Mouse (Mus musculus) cortical plate, adult 2 months (tissue): ENCODE data around the gene Lck. TPM values are rescaled to one million over a fixed set of nuclear protein-coding genes. Genes with fewer than 3 reads are reported as not detected.

Experiments used
- H3K27ac ChIP-seq: fragments of 200-500 bp; 2 replicates; pipeline ENCODE4 v1.5.1; 2012; ENCODE audit warnings: low read length, control low read depth, inconsistent platforms; ENCODE audit not compliant: insufficient read depth
- H3K4me1 ChIP-seq: fragments of 200-500 bp; 2 replicates; pipeline ENCODE4 v1.6.1; 2011; ENCODE audit warnings: low read length; ENCODE audit not compliant: control insufficient read depth, insufficient read depth
- H3K4me3 ChIP-seq: fragments of 200-500 bp; 2 replicates; pipeline ENCODE4 v1.5.1; 2011; ENCODE audit warnings: mild to moderate bottlenecking, low read length, control low read depth; ENCODE audit not compliant: insufficient read depth
- CTCF ChIP-seq: fragments of 200-500 bp; IDR thresholded peaks from 2 replicates; pipeline ENCODE4 v1.5.1; 2011; ENCODE audit warnings: mild to moderate bottlenecking, control low read depth, low read length; ENCODE audit not compliant: insufficient read depth; ENCODE audit errors: extremely low read depth
- POLR2A ChIP-seq: fragments of 200-500 bp; IDR thresholded peaks from 2 replicates; pipeline ENCODE4 v1.6.1; 2011; ENCODE audit warnings: mild to moderate bottlenecking, low read length, control low read depth; ENCODE audit not compliant: insufficient read depth; ENCODE audit errors: extremely low read depth
- polyA plus RNA-seq: library from polyadenylated mRNA; depleted of rRNA; stranded (reverse); fragments of >200 nt; gene quantifications from 2 replicates; pipeline ENCODE4 v1.2.3, GENCODE M21; 2012

Gene Lck
- polyA plus RNA-seq, 1 experiment = 2.3 TPM

DNA sequence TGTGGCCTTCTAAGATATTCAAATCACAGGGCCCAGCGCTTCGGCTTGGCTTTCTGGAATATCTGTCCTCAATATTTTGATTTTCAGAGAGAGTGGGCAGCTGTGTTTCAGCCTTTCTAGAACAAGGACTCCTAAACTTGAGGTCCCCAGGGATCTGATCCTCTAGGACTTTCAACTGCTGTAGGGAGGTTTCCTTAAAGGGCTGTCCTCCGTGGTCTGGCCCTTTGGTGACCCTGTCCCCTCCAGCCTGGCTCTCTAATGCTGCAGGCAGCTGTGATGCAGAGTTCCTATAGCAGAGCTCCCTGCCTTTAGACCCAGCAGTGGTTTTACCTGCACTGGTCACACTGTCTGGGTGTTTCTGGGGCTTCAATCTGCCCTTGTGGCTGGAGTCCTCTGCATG lies 43.2 kb upstream of the Lck start:
- Histone ChIP-seq H3K4me1 (peaks cover 3% of the 10 kb centered on the region; the same call in 1 of the 2 replicates), H3K4me3 (no peak overlapping the region), H3K27ac (no peak overlapping the region)
- TF ChIP-seq CTCF (no peak), POLR2A (no peak)

- H3K4me1 ChIP-seq = no peaks in the 10 kb centered on the region
- H3K4me3 ChIP-seq = no peak overlapping the region
- no peak overlapping the region for H3K27ac ChIP-seq
- no peak for TF ChIP-seq CTCF
- TF ChIP-seq POLR2A = 0 out of 2 replicates have a peak, but pooled peaks have one; percentile 16
Measured at GRCm38 (mm10) chr4:129615801-129616290, 42.4 kb upstream of the Lck start.

GRCm38 (mm10) chr4:129614093-129614492 lies 40.7 kb upstream of the Lck start, which contains the start of gene Dcdc2b:
Dcdc2b (minus strand) TSS chr4:129614257.
- no peak within 1 kb of the TSS for H3K4me3 ChIP-seq
- H3K4me1 ChIP-seq = 0 out of 2 replicates have a peak, but pooled peaks cover 1% of the 10 kb centered on the region
- H3K27ac ChIP-seq = no peak within 1 kb of the TSS
- TF ChIP-seq POLR2A = no peak
- no peak for TF ChIP-seq CTCF

DNA sequence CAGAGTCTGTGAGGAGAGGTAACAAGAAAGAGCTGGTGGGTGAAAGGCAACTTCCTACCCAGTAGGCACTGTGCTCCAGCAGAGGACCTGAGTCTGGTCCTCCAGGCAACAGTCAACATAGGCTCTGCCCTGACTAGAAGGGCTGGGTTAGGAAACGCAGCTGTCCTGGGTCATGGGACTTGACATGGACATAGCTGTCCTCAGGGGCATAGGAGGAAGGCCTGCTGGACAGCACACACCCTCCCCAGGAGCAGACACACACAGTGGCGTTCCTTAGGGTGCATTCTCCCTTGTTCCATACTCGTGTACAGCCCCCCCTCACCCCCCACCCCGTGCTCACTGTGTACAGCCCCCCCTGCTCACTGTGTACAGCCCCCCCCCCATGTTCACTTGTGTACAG lies 37.0 kb upstream of the Lck start:
- TF ChIP-seq CTCF (no peak), POLR2A (no peak)
- Histone ChIP-seq H3K4me1 (0 out of 2 replicates have a peak, but pooled peaks cover 1% of the 10 kb centered on the region), H3K27ac (no peak overlapping the region), H3K4me3 (no peak overlapping the region)

GRCm38 (mm10) chr4:129610026-129610425 lies 36.6 kb upstream of the Lck start:
- no peak for TF ChIP-seq CTCF
- TF ChIP-seq POLR2A = 0 out of 2 replicates have a peak, but pooled peaks have one; percentile 3
- Histone ChIP-seq H3K27ac (no peak overlapping the region), H3K4me3 (no peak overlapping the region), H3K4me1 (0 out of 2 replicates have a peak, but pooled peaks cover 1% of the 10 kb centered on the region)

GRCm38 (mm10) chr4:129609139-129609631 lies 35.7 kb upstream of the Lck start:
- TF ChIP-seq CTCF (no peak), POLR2A (no peak)
- no peak overlapping the region for H3K4me3 ChIP-seq
- 0 out of 2 replicates have a peak overlapping the region, but pooled peaks have one; percentile 13 for H3K27ac ChIP-seq
- 0 out of 2 replicates have a peak, but pooled peaks cover 1% of the 10 kb centered on the region for H3K4me1 ChIP-seq

GRCm38 (mm10) chr4:129608426-129609025 lies 35.1 kb upstream of the Lck start:
- Histone ChIP-seq H3K4me3 (no peak overlapping the region), H3K27ac (peak overlapping the region; percentile 19), H3K4me1 (0 out of 2 replicates have a peak, but pooled peaks cover 1% of the 10 kb centered on the region)
- peak; percentile 73; the same call in 1 of the 2 replicates for TF ChIP-seq POLR2A
- TF ChIP-seq CTCF = peak; percentile 93

DNA sequence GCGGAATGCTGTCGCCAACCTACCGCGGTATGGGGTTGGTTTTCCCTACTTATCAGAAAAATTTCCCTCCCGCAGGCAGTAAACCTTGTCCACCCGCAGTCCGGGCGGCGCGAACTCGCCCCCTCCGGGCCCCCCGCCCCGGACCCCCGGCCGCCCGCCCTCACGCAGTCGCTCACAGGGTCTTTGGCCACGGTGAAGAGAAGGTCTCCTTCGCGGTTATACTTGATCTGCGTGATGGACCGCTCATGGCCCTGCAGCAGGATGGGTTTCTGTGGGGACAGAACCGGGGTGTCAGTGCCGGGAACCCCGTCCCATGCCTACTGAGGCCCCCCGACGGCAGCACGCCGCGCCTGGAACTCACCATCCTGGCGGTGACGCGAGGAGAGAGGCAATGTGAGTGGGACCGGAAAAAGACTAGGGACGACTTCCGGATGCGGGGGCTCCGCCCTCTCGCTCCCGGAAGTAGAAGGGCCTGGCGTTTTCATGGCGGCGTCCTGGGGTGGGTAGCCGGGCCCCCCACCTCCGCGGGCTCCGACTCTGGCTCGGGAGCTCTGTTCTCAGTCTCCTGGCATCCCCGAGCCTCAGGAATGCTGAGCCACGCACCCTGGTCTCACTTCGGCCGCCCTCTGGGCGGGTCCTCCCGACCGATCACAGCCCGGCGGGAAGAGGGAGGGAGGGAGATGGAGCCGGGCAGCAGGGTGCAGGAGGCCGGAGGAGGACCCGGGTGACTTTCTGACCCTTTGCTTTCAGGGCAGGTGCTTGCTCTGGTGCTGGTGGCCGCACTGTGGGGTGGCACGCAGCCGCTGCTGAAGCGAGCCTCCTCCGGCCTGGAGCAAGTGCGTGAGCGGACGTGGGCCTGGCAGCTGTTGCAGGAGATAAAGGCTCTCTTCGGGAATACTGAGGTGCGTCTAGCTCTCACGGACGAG lies 27.1 kb upstream of the Lck start, which contains the start of the genes Eif3i and Tmem234:
Eif3i (minus strand) TSS at position 416 of the 926 bp plus-strand sequence.
Tmem234 (plus strand) TSS at position 436 of the 926 bp plus-strand sequence.
- Histone ChIP-seq H3K4me3 (peak within 1 kb of the TSS; percentile 90), H3K27ac (peak within 1 kb of the TSS; percentile 14; the same call in 1 of the 2 replicates)
- TF ChIP-seq POLR2A = peak; percentile 83; the same call in 1 of the 2 replicates
- no peak for TF ChIP-seq CTCF

DNA sequence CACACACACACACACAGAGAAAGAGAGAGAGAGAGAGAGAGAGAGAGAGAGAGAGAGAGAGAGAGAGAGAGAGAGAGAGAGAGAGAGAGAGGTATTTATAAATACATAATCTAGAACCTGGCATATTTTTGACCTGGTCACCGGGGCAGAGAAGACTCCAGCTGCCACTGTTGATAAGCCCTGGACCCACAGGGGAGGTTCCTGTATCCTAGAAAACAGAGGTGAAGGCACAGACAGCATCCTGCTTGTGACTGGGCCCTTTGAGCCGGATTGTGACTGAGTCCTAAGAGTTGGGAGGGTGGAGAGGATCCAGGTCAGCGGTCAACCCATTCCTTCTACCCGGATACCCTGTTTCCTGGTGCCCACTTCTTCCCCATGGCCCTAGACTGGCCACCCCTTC lies 15.4 kb upstream of the Lck start:
- Histone ChIP-seq H3K27ac (no peak overlapping the region), H3K4me1 (no peaks in the 10 kb centered on the region), H3K4me3 (no peak overlapping the region)
- TF ChIP-seq POLR2A = no peak

More for the DNA sequence above, 27.1 kb upstream of the Lck start, which contains the start of the genes Eif3i and Tmem234:
- H3K4me1 ChIP-seq = peaks cover 5% of the 10 kb centered on the region
